Mouse (Mus musculus) lung, embryonic 16.5 days (tissue): ENCODE measurements around the gene Npff. TPM values are rescaled to one million over a fixed set of nuclear protein-coding genes. Genes with fewer than 3 reads are reported as not detected.

ENCODE experiments used
- ATAC-seq: fragments of 200-750 bp; cut with Nextera tagmentation; 2 replicates; pipeline ENCODE4 v1.8.0; 2017; ENCODE audit warnings: low read depth, mild to moderate bottlenecking, moderate library complexity
- H3K27ac ChIP-seq: fragments of 300-500 bp; sonication (generic); 2 replicates; pipeline ENCODE4 v1.5.1; 2014; ENCODE audit warnings: mild to moderate bottlenecking, control low read depth, low read length
- H3K27me3 ChIP-seq: fragments of 300-500 bp; sonication (generic); 2 replicates; pipeline ENCODE4 v1.6.1; 2014; ENCODE audit warnings: low read depth, low read length, mixed read lengths; ENCODE audit not compliant: control insufficient read depth, insufficient read depth
- H3K36me3 ChIP-seq: fragments of 300-500 bp; sonication (generic); 2 replicates; pipeline ENCODE4 v1.6.1; 2014; ENCODE audit warnings: low read length; ENCODE audit not compliant: control insufficient read depth, insufficient read depth
- H3K4me1 ChIP-seq: fragments of 300-500 bp; sonication (generic); replicated peaks from 2 replicates; pipeline ENCODE4 v1.6.1; 2014; ENCODE audit warnings: low read length, mixed read lengths; ENCODE audit not compliant: control insufficient read depth, insufficient read depth
- H3K4me2 ChIP-seq: fragments of 300-500 bp; sonication (generic); 2 replicates; pipeline ENCODE4 v1.6.1; 2014; ENCODE audit warnings: low read depth, low read length, control low read depth
- H3K4me3 ChIP-seq: fragments of 300-500 bp; sonication (generic); 2 replicates; pipeline ENCODE4 v1.5.1; 2014; ENCODE audit warnings: mild to moderate bottlenecking, low read length, control low read depth
- H3K9ac ChIP-seq: fragments of 300-500 bp; sonication (generic); 2 replicates; pipeline ENCODE4 v1.6.1; 2014; ENCODE audit warnings: low read length, control low read depth
- H3K9me3 ChIP-seq: fragments of 300-500 bp; sonication (generic); 2 replicates; pipeline ENCODE4 v1.6.1; 2016; ENCODE audit warnings: low read length; ENCODE audit not compliant: control insufficient read depth
- WGBS: fragments of 180-500 bp; shearing (Covaris S2); extraction: QIAGEN DNeasy Blood & Tissue Kit; methylation state at CpG from one replicate; pipeline ENCODE4 v1.1.7; 2014; 5-methylcytosine and 5-hydroxymethylcytosine counted together
- polyA plus RNA-seq: library from polyadenylated mRNA; unstranded; fragments of >200 nt; fragmentation: Nextera tagmentation; extraction: Ambion mirVana; gene quantifications from 2 replicates; pipeline ENCODE4 v1.2.1, GENCODE M21; 2015

Gene Npff
- polyA plus RNA-seq, 1 experiment from 2014 or later, result 4.4 TPM

DNA sequence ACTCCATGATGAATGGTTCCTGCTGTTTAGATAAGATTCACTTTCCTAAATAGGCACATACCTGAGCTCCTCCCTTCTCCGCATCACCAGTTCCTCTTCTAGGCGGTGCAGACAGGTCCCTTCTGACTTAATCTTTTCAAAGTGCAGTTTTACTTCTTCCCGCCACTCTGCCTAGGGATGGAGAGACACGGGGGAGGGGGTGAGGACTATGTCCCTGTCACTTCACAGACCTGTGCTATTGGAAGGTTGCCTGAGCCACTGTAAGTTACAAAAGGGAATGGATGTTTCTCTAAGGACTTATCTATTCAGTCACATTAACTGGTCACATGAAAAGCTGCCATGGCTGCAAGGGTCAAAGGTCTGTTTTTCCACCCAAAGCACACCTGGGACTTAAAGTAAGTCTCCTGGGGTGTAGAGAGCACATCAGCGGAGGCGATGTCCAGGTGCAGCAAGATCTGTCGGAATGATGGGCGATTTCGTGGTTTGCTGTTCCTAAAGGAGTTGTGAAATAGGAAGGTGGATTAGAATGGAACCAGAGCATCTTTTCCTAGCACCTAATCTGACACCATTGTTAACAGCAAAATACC lies 22.4 kb downstream of the Npff start:
- no peak for ATAC-seq
- peaks cover 55% of the 10 kb centered on the region for H3K36me3 ChIP-seq

DNA sequence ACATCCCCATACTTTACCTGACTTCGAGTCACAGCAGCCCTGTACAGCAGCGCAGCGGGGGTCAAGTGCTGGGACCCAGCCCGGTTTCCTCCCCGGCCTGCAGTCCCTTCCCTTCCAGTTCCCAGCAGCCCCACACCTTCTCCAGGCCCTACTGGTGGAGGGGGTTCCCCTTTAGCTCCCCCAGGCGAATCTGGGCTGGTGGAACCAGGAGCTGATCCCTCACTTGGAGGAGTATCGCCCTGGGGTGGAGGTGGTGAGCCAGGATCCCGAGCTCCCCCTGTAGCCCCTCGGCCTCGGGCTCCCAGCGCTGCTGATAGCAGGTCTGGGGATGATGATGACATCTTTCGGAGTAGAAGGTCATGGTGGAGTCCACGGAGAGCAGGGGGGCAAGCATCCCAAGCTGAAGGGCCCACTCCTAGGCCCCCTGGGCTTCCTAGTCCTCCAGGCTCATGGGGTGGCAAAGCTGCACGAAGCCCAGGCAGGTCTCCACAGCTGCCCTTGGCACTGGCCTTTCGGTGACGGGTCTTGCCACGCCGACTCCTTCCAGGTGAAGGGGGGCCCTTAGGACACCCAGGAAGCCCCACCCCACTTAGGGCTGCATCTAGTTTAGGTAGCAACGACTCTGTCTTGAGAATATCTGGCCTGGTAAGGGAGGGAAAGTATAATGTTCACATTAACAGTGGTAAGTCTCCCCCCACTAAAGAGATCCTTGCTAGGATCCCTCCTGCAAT lies 23.5 kb downstream of the Npff start:
- Histone ChIP-seq H3K27me3 (no peaks in the 10 kb centered on the region), H3K4me3 (no peak overlapping the region), H3K9ac (no peak overlapping the region), H3K9me3 (no peaks in the 10 kb centered on the region), H3K4me2 (no peak overlapping the region), H3K27ac (no peak overlapping the region), H3K4me1 (peaks cover 3% of the 10 kb centered on the region; the same call in 1 of the 2 replicates), H3K36me3 (peaks cover 63% of the 10 kb centered on the region)
- 82% methylated on average over 19 of the region's 19 CpGs for WGBS
- 0 out of 2 replicates have a peak, but pooled peaks have one; percentile 13 for ATAC-seq

More for the DNA sequence above, 22.4 kb downstream of the Npff start:
- Histone ChIP-seq H3K27me3 (no peaks in the 10 kb centered on the region), H3K9ac (no peak overlapping the region), H3K4me1 (peaks cover 3% of the 10 kb centered on the region; the same call in 1 of the 2 replicates), H3K9me3 (no peaks in the 10 kb centered on the region), H3K27ac (no peak overlapping the region), H3K4me2 (no peak overlapping the region), H3K4me3 (no peak overlapping the region)
- WGBS, result 72% methylated on average over 9 of the region's 9 CpGs

DNA sequence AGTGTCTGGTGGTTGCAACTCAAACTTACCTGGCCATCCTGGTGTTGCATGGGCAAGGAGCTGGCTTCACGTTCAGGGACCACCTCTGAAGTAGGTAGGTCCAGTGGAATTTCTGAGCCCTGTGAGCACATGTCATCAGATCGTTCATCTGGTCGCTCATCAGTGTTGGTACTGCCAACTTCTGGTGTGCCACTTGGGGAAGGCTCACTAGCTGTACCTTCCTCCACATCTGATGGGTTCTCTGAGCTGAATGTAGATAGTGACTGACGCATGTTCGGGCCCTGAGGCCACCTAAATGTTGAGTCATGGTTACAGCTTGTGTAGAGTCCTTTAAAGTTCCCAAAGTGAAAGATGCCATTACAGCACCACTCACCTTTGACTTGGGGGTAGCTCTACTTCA lies 24.3 kb downstream of the Npff start:
- H3K9ac ChIP-seq, result no peak overlapping the region
- no peaks in the 10 kb centered on the region for H3K4me1 ChIP-seq
- ATAC-seq, result no peak
- 85% methylated on average over 5 of the region's 5 CpGs for WGBS
- H3K9me3 ChIP-seq, result no peaks in the 10 kb centered on the region
- H3K4me3 ChIP-seq, result no peak overlapping the region
- H3K27ac ChIP-seq, result no peak overlapping the region
- H3K4me2 ChIP-seq, result no peak overlapping the region
- H3K36me3 ChIP-seq, result peaks cover 66% of the 10 kb centered on the region
- no peaks in the 10 kb centered on the region for H3K27me3 ChIP-seq

DNA sequence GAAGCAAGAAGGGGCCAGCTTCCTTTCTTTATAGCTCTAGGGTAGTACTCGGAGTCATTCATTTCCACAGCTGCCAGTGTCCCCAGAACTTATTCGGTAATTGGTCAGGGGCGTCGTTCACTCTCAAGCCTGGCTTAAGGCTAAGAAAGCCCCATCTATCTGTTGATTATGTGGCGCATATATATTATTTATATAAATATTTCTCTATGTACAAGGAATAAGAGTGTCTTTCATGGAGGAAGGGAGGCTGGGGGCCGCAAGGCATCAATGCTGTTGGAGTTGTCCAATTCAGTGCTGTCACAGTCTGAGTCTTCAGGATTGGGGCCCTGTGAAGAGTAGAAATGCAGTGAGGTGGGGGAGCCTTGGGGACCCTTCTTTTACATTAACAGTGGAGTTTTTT lies 24.9 kb downstream of the Npff start:
- ATAC-seq, result no peak
- Histone ChIP-seq H3K27me3 (no peaks in the 10 kb centered on the region), H3K9ac (no peak overlapping the region), H3K4me2 (no peak overlapping the region), H3K9me3 (no peaks in the 10 kb centered on the region), H3K27ac (no peak overlapping the region), H3K36me3 (peaks cover 72% of the 10 kb centered on the region), H3K4me1 (no peaks in the 10 kb centered on the region), H3K4me3 (no peak overlapping the region)
- WGBS, result 84% methylated on average over 6 of the region's 6 CpGs

DNA sequence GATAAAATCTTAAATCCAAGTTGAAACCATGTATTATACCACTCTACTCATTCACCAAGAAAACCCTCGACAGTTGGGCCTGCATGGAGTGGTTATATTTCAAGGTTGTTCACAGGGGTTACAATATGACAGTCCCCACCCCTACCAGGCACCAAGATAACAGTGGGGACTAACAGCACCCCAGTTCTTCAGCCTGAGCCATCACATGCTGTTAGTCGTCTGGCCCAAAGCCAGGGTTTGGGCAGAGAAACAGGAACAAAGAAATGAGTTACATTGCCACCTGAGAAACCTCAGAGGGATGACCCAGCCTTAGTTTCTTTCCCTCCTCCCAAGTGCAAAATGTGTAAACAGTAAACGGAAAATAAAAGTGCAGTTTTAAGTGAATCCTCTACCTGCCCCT lies 25.4 kb downstream of the Npff start:
- ATAC-seq, result no peak
- H3K4me2 ChIP-seq, result no peak overlapping the region
- H3K9ac ChIP-seq, result no peak overlapping the region
- no peaks in the 10 kb centered on the region for H3K4me1 ChIP-seq
- 58% methylated on average over 3 of the region's 3 CpGs for WGBS
- no peaks in the 10 kb centered on the region for H3K27me3 ChIP-seq
- peaks cover 76% of the 10 kb centered on the region for H3K36me3 ChIP-seq
- no peak overlapping the region for H3K27ac ChIP-seq
- no peak overlapping the region for H3K4me3 ChIP-seq
- no peaks in the 10 kb centered on the region for H3K9me3 ChIP-seq

DNA sequence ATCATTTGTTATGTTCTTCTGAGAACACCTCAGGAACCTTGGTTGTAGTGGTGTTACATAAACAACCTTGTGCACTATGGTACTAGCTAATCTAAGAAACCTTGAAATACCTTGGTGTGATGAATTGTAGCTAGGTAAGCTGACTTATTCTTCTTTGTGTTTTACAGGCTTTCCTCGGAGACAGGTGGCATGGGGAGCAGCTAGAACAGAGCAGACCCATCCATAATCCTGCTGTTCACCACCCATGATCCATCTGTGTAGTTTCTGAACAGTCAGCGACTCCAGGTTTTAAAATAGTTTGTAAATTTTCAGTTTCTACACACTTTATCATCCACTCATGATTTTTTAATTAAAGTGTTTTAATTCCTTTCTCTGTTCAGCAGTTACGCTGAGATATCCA lies 26.4 kb downstream of the Npff start:
- 76% methylated on average over 3 of the region's 3 CpGs for WGBS

DNA sequence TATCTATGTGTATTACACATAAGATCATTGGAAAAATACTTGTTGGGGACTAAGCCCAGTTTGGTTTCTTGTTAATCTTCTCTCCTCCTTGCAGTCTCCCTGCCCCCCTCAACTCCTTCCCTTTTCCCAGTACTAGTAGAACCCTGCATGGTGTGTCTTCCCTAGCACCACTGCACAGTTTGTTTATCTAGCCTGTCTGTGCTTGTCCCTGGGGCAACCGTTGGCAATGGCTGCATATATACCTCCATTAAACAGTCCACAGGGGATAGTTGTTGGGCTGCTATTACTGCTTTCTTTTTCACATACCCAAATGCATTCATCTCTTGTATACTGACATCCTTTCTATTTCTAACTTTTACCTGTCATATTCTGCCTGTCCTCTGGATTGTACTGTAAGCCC lies 37.1 kb downstream of the Npff start:
- 42% methylated on average over 1 of the region's 1 CpGs for WGBS

More for the DNA sequence above, 26.4 kb downstream of the Npff start:
- H3K9ac ChIP-seq, result no peak overlapping the region
- no peaks in the 10 kb centered on the region for H3K4me1 ChIP-seq
- no peaks in the 10 kb centered on the region for H3K9me3 ChIP-seq
- no peak overlapping the region for H3K27ac ChIP-seq
- ATAC-seq, result no peak
- no peak overlapping the region for H3K4me3 ChIP-seq
- peaks cover 80% of the 10 kb centered on the region for H3K36me3 ChIP-seq
- no peak overlapping the region for H3K4me2 ChIP-seq
- H3K27me3 ChIP-seq, result no peaks in the 10 kb centered on the region

DNA sequence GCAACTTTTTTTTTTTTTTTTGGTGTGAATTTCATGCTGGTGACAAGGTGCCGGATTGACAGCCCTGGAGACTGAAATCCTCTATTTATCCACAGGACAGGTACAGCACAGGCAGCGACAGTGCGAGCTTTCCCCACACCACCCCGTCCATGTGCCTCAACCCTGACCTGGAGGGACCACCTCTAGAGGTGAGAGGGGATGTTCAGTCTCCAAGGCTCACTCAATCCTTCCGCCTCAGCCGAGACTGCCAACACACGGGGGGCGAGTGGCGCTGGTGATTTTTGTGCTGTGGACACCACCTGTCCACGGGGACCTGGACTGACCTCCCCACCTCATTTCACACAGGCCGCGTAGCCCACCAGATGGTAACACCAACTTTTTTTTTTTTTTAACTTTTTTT lies 38.9 kb downstream of the Npff start:
- Histone ChIP-seq H3K9me3 (no peaks in the 10 kb centered on the region), H3K27ac (no peak overlapping the region), H3K27me3 (no peaks in the 10 kb centered on the region), H3K4me2 (no peak overlapping the region), H3K4me3 (no peak overlapping the region), H3K9ac (no peak overlapping the region), H3K36me3 (peaks cover 55% of the 10 kb centered on the region), H3K4me1 (no peaks in the 10 kb centered on the region)
- WGBS, result 89% methylated on average over 12 of the region's 12 CpGs
- ATAC-seq, result no peak

More for the DNA sequence above, 37.1 kb downstream of the Npff start:
- Histone ChIP-seq H3K27me3 (no peaks in the 10 kb centered on the region), H3K27ac (no peak overlapping the region), H3K4me3 (no peak overlapping the region), H3K9me3 (no peaks in the 10 kb centered on the region), H3K4me1 (no peaks in the 10 kb centered on the region), H3K9ac (no peak overlapping the region), H3K4me2 (no peak overlapping the region), H3K36me3 (peaks cover 58% of the 10 kb centered on the region)
- ATAC-seq, result no peak

DNA sequence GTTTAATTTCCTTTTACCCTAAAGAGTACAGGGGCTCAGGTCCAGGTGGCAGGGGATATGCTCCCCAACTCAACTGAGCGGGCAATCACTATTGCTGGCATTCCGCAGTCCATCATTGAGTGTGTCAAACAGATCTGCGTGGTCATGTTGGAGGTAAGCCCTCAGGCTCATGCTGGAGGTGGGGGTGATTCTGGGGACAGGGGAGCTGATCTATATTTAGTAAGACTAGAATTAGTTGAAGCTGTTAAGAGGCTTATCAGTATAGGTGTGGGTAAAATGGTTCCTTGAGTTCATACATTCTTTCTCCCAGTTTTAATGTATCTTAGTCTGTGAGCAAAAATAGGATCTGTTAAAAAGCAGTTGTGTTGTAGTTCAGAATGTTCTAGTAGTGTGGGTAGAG lies 41.6 kb downstream of the Npff start:
- Histone ChIP-seq H3K4me2 (no peak overlapping the region), H3K27me3 (no peaks in the 10 kb centered on the region), H3K36me3 (peaks cover 46% of the 10 kb centered on the region), H3K9me3 (no peaks in the 10 kb centered on the region), H3K4me3 (no peak overlapping the region), H3K4me1 (no peaks in the 10 kb centered on the region), H3K27ac (no peak overlapping the region), H3K9ac (no peak overlapping the region)
- no peak for ATAC-seq
- 86% methylated on average over 3 of the region's 3 CpGs for whole genome bisulfite sequencing
